Mouse (Mus musculus): ENCODE data around the gene 4930438A08Rik.
"Not testable (repeated sequence)": the region's sequence is repeated elsewhere in the genome, so short reads cannot be mapped to it uniquely, and the experiment has no call there.

4930438A08Rik gene

GRCm38 (mm10) chr11:58289992-58290682 lies 15.5 kb downstream of the 4930438A08Rik start:
- DNase-seq = no peak

- no peak for DNase-seq
These were observed 16.2 kb downstream of the 4930438A08Rik start for GRCm38 (mm10) chr11:58290812-58291211.

- no peak for DNase-seq
These were observed 18.2 kb downstream of the 4930438A08Rik start for GRCm38 (mm10) chr11:58292791-58293190.

- DNase-seq = no peak
These were observed 22.8 kb downstream of the 4930438A08Rik start for GRCm38 (mm10) chr11:58297396-58297795.

- DNase-seq = peak; percentile 74
These were observed 26.5 kb downstream of the 4930438A08Rik start for GRCm38 (mm10) chr11:58301057-58301456.

GRCm38 (mm10) chr11:58301837-58302754 lies 27.5 kb downstream of the 4930438A08Rik start:
- DNase-seq = peak; percentile 95

- DNase-seq = no peak
These were observed 28.3 kb downstream of the 4930438A08Rik start for GRCm38 (mm10) chr11:58302774-58303445.

GRCm38 (mm10) chr11:58303594-58303993 lies 29.0 kb downstream of the 4930438A08Rik start:
- DNase-seq = no peak

GRCm38 (mm10) chr11:58305299-58305698 lies 30.7 kb downstream of the 4930438A08Rik start:
- DNase-seq = not testable (repeated sequence)

- DNase-seq = peak; percentile 93
These were observed 32.3 kb downstream of the 4930438A08Rik start, which contains the start of gene Zfp692 for GRCm38 (mm10) chr11:58306860-58307308. Gene Zfp692 (plus strand): TSS chr11:58307069.

- peak; percentile 66 for DNase-seq
These were observed 32.9 kb downstream of the 4930438A08Rik start for GRCm38 (mm10) chr11:58307411-58308080.

GRCm38 (mm10) chr11:58308661-58309060 lies 34.1 kb downstream of the 4930438A08Rik start:
- no peak for DNase-seq

- no peak for DNase-seq
These were observed 39.5 kb downstream of the 4930438A08Rik start for GRCm38 (mm10) chr11:58314069-58314468.

- DNase-seq = no peak
These were observed 41.1 kb downstream of the 4930438A08Rik start for GRCm38 (mm10) chr11:58315536-58316168.

GRCm38 (mm10) chr11:58316344-58316743 lies 41.7 kb downstream of the 4930438A08Rik start:
- no peak for DNase-seq

GRCm38 (mm10) chr11:58316768-58317390 lies 42.3 kb downstream of the 4930438A08Rik start:
- no peak for DNase-seq

- DNase-seq = peak; percentile 98
These were observed 48.4 kb downstream of the 4930438A08Rik start for GRCm38 (mm10) chr11:58322824-58323569.

- no peak for DNase-seq
These were observed 49.2 kb downstream of the 4930438A08Rik start for GRCm38 (mm10) chr11:58323570-58324340.

- DNase-seq = no peak
These were observed 50.1 kb downstream of the 4930438A08Rik start for GRCm38 (mm10) chr11:58324614-58325229.
